Mouse (Mus musculus) E14TG2a.4 (cell line): Measurements from ENCODE around the gene Samd10.

Experiments used
- CTCF ChIP-seq: conservative IDR thresholded peaks from 2 replicates; pipeline ENCODE4 v1.5.1; 2014; ENCODE audit warnings: low read length
- POU5F1 ChIP-seq: IDR thresholded peaks from 2 replicates; pipeline ENCODE4 v1.6.1; 2014; ENCODE audit warnings: low read length, borderline replicate concordance

DNA sequence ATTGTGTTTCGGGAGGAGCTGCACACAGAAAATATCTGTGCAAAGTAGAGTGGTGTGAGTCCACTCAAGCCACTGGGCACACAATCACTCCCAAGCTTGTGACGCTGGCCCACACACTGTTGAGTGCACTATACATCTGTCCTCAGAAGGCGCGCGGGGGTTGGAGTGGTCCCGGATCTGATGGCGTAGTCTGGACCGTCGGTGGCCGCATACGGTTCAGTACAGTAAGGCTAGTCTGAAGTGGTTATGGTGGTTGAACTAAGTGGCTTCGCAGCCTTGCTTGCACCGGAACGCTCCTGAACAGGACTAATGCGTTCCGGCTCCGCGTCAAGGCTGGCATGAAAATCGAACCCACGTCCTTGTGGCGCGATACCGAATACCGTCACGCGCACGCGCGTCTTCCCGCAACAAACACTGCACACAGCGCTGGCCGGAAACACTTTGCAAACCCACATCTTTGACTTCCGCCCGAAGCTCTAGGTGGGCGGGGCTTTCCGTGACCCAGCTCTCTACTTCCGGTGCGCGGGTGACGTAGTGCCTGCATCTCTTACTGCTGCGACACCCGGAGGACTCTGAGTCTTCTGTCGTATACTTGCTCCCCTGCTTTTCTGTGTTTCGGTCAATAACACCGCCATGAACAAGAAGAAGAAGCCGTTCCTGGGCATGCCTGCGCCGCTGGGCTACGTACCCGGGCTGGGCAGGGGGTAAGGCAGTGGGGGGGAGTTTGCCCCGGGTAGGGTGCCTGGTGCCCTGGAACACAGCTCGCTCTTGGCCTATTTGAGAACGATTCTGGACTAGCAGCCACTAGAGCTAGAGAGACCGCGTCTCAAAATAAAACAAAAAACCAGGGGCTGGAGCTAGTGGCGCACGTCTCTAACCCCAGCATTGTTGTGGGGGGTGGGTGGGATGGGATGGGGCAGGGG, 2.1 kb upstream of the Samd10 start:
- TF ChIP-seq CTCF (no peak), POU5F1 (no peak)
